Mouse (Mus musculus) megakaryocyte, adult 5-6 weeks (primary cell): ENCODE measurements around the gene Pla2g4e. TPM values are rescaled to one million over a fixed set of nuclear protein-coding genes. Genes with fewer than 3 reads are reported as not detected.
A peak's percentile ranks its signal among the peaks of the same experiment; 100 is the strongest.

ENCODE experiments used
- ATAC-seq: 2 replicates; pipeline ENCODE4 v1.8.0; 2016; ENCODE audit warnings: mild to moderate bottlenecking, inconsistent platforms; ENCODE audit not compliant: poor library complexity, severe bottlenecking
- total RNA-seq, 2 experiments: library from RNA; stranded (forward) in 1 of 2; stranded (reverse) in 1 of 2; fragments of 153-499, 151-499 nt in 1 of 2; fragments of 221-1000, 200-1000 nt in 1 of 2; gene quantifications; 2 replicates each; pipeline versions ENCODE4 v1.2.3 to v1.2.4; 2015 to 2017

The Pla2g4e gene
- total RNA-seq (2015), result not detected in 2 replicates
- total RNA-seq (2017), result not detected in 2 replicates

GRCm38 (mm10) chr2:120244679-120245420, at the start of gene Pla2g4e:
Gene Pla2g4e, minus strand, starts transcription at chr2:120245335.
- ATAC-seq, result no peak

- no peak for ATAC-seq
Observed at GRCm38 (mm10) chr2:120291471-120292078, 46.4 kb upstream of the Pla2g4e start.

GRCm38 (mm10) chr2:120288995-120289394, 43.9 kb upstream of the Pla2g4e start, which contains the start of gene Pla2g4d:
Gene Pla2g4d, minus strand, starts transcription at chr2:120289197.
- ATAC-seq, result no peak

GRCm38 (mm10) chr2:120288401-120288800, 43.3 kb upstream of the Pla2g4e start:
- no peak for ATAC-seq

DNA sequence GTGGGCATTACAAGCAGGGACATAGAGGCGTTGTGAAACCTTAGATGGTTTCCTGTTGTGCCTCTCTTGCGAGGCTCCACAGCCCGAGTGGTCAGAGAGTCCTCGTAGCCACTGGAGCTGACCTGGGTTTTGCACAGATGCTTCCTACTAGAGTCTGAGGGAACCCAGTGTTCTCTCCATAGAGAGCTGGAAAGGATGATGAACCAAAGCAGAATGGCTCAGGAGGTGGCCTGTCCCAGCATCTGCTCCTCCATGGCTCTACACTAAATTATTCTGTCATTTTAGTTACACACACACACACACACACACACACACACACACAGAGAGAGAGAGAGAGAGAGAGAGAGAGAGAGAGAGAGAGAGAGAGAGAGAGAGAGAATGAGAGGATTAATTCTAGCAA, 40.5 kb upstream of the Pla2g4e start:
- ATAC-seq, result no peak

DNA sequence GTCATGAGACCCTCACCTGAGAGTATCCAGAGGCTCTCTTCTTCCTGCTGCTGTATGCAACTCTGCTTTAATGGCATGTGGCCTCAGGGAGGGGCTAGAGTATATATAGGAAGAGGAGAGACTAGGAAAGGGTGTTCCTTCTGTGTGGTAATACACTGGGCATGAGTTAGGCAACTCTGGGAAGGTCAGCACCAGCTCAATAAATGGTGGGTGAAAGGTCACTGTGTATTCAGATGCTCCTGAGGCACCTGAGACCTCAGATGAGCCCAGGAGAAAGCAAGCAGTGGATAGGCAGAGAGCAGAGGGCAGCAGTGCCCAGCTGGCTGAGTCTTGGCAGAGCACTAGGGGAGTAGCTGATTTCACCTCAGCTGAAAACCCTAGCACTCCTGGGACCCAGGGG, 39.6 kb upstream of the Pla2g4e start:
- no peak for ATAC-seq

GRCm38 (mm10) chr2:120284094-120284493, 39.0 kb upstream of the Pla2g4e start:
- ATAC-seq, result no peak

- no peak for ATAC-seq
Observed at GRCm38 (mm10) chr2:120283550-120283949, 38.4 kb upstream of the Pla2g4e start.

DNA sequence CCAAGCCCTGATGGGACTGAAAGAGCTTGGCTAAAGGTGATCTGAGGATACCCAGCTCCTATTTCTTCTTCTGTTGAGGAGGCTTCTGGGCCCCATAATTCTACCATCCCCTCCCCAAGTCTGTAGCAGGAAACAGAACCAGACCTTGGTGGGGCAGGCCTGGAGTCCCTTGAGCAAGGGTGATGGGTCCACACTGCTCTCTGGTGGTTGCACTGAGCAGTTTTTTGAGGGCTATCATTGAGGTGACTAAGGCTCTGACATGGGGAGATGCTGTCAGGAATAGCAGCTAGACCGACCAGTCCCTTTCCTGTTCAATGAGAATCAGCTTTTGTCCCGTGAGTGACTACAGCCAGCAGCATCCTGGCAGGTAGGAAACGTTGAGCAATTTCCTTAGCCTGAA, 36.1 kb upstream of the Pla2g4e start:
- ATAC-seq, result no peak

- ATAC-seq, result peak; percentile 51; the same call in 1 of the 2 replicates
Observed at GRCm38 (mm10) chr2:120279961-120280360, 34.8 kb upstream of the Pla2g4e start.

- no peak for ATAC-seq
Observed at GRCm38 (mm10) chr2:120276951-120277350, 31.8 kb upstream of the Pla2g4e start.

DNA sequence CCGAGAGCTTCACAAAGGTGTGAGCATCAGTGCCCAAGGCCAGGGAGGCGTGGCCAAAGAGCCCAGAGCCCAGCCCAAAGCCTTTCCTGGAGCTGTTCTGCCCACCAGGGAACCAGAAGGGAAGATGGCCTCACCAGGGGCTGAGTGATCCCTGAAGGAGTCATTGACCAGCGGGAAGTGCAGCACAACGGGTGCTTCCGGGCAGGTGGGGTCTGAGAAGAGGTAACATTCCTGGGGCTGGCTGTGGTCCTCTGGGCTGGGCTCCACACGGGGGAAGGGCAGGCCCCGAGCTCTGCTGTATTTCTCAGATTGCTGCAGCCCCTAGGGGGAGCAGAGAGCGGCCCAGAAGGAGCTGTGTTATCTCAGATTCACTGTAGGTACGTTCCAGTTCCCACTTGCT, 23.5 kb upstream of the Pla2g4e start:
- ATAC-seq, result no peak

DNA sequence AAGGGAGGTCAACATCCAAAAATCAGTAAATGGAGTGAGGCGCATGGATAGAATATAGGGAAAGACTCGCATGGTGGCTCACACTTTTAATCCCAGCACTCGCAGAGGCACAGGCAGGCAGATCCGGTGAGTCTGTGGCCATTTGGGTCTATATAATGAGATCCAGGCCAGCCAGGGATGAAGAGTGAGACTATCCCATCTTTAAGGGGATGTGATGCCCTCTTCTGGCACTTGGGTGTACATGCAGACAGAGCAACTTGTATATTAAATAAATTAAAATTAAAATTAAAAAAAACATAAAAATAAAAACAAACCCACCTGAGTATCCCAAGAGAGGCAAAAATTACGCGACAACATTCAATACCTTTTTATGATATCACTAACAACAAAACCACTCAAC, 20.4 kb upstream of the Pla2g4e start:
- ATAC-seq, result no peak

DNA sequence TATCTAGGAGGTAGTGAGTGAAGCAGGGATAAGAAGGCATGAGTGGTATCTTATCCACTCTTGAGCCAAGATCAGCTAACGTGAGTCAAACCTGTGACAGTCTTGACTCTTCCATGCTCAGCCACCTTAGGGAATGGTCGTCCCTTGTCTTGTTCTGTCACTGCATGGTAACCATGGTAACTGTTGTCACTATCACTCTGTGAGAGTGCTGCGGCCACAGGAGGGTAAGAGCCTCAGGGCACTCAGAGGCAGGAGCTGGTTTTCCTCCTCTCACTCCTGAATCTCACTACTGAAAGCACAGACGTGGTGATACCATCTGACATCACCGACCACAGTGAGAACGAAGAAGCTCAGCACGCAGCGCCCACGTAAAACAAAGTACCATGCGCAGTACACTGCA, 19.7 kb upstream of the Pla2g4e start:
- no peak for ATAC-seq

DNA sequence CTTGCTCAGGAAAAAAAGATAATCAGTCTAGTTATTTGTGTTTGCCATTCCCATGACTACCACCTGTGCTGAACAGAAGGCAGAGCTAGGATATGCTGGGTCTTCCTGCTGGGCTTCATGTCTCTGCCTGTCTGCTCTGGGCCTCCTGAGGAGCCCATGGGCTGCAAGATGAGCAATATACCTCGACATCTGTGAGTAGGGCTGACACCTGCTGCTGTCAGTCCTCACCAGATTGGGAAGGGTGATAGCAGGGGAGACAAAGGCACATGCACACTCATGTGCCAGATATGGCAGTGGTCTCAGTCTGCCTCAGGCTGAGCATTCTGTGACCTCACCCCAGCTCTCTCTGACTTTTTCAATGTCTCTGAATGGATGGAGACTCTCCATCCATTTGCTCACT, 17.7 kb upstream of the Pla2g4e start:
- no peak for ATAC-seq

DNA sequence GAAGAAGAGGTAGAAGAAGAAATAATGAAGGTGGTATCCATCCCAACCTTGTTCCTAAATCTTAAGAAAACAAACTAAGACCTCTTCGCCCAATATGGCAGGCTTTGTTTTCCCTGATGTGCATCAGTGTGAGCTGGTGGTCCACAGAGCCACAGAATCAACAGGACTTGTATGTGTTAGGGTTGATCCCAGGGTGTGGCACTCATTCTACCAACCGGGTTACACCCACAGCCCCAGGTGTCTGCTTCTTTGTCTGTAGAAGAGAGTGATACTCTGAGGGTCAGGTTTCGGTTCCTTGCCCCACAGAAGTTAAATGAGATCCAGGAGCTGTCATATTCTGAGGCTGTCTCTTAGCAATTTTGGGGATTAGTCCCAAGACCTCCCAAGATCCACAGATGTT, 16.2 kb upstream of the Pla2g4e start:
- ATAC-seq, result no peak

GRCm38 (mm10) chr2:120256259-120256658, 11.1 kb upstream of the Pla2g4e start:
- ATAC-seq, result no peak

GRCm38 (mm10) chr2:120252644-120253043, 7.5 kb upstream of the Pla2g4e start:
- peak; percentile 68 for ATAC-seq

GRCm38 (mm10) chr2:120245421-120246016, 384 bp upstream of the Pla2g4e start:
- no peak for ATAC-seq

GRCm38 (mm10) chr2:120243995-120244394, 1.1 kb downstream of the Pla2g4e start:
- ATAC-seq, result no peak

DNA sequence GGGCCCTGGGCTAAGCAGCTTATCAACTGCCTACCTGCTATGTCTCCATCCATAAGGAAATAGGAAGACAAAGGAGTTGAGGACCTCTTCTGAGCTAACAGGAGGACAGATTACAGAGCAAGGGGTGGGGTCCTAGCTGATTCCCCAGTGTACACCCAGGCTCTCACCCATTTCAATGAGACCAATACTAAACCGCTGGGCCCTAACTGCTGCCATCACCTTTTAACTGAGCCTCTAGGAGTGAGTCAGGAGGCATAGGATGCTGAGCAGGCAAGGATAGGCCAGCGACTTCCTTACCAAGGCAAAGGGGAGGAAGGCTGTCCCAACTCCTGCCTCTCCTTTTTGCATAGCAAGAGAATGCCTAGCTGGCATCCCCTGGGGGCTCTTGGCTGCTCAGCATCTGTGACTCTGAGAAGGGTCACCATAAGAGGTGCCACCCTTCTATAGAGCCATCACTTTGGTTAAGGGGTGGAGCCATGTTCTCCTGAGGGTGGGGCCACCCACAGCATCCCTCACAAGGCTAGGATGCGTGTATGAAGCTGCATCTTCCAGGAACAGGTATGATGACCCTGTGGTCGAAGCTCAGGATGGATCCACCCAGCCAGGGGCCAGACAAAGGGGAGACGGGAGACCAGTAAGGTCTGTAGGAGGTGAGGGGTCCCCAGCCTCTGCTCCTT, 2.2 kb downstream of the Pla2g4e start:
- ATAC-seq, result no peak
